Mouse (Mus musculus) cerebellum, adult 2 months (tissue): ENCODE data around the gene Frrs1l.

Experiments used
- CTCF ChIP-seq: fragments of 200-500 bp; IDR thresholded peaks from 2 replicates; pipeline ENCODE4 v1.5.1; 2011; ENCODE audit warnings: low read depth, mild to moderate bottlenecking, control low read depth, low read length, moderate library complexity, borderline replicate concordance; ENCODE audit not compliant: insufficient read depth
- POLR2A ChIP-seq: fragments of 200-500 bp; IDR thresholded peaks from 2 replicates; pipeline ENCODE4 v1.6.1; 2011; ENCODE audit warnings: low read length, control low read depth, borderline replicate concordance; ENCODE audit not compliant: insufficient read depth

- no peak for TF ChIP-seq CTCF
- no peak for TF ChIP-seq POLR2A
Measured at GRCm38 (mm10) chr4:56915732-56916325, 74.4 kb downstream of the Frrs1l start.
